Mouse (Mus musculus): Measurements from ENCODE around the gene Ylpm1.

GRCm38 (mm10) chr12:85091190-85091589 lies 95.1 kb downstream of the Ylpm1 start:
- TF ChIP-seq CTCF (IDR thresholded peaks at IDR 0.05): no peak
- TF ChIP-seq EP300 (IDR thresholded peaks at IDR 0.05): no peak
